Mouse (Mus musculus) CD4-positive helper T cell, adult 2 months (primary cell): ENCODE results near the gene Ddr2.
"Not testable (repeated sequence)": the region's sequence is repeated elsewhere in the genome, so short reads cannot be mapped to it uniquely, and the experiment has no call there.

Experiments used
- DNase-seq: peaks from one replicate; pipeline ENCODE4 v3.0.0-alpha.2; 2012; ENCODE audit warnings: low read depth, missing footprints, low spot score

Gene Ddr2

GRCm38 (mm10) chr1:170102814-170103213 is 7.7 kb downstream of the Ddr2 start:
- DNase-seq, result not testable (repeated sequence)

GRCm38 (mm10) chr1:170086631-170087030 is 23.9 kb downstream of the Ddr2 start:
- DNase-seq, result no peak

DNA sequence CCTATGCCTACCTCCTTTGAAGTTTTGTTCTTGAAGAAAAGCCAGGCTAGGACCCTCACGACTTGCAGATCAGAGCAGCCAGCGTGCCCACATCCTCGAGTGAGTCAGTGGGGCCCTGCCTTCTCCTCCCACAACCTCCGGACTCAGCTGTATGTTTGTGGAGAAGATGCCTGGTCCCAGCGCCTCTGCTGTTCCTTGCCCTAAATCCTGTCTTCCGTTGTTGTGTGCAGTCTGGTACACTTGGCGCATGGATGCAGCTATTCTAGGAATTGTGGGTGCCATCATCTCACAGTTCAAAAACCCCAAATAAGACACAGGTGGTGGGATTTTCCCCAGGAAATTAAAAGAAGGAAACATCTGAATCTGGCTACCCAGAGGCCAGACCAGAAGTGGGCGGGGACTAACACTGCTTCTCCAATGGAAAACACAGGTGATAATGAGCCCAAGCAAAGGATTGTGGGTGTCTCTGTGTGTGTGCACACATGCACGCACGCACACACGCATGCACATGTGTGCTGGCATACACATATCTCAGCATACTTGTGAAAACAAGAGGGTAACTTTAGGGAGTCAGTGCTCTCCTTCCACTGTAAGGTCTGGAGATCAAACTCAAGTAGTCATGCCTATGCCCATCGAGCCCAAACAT is 26.3 kb downstream of the Ddr2 start:
- no peak for DNase-seq

DNA sequence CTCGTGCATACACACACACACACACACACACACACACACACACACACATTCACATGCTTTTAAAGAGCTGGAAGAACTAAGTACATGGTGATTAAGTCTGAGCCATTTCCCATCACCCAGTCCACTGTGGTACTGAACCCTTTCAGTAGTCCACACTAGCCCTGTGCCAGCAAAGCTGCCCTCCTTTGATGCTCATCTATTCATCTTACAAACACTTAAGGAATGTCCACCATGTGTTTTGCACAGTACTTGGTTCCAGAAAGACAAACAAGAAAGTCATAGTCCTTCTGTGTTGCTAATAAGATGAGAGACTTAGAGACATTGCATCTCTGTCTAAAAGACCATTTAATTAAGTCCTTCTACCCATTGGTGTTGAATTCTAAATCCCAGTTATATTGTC is 29.7 kb downstream of the Ddr2 start:
- DNase-seq, result no peak

DNA sequence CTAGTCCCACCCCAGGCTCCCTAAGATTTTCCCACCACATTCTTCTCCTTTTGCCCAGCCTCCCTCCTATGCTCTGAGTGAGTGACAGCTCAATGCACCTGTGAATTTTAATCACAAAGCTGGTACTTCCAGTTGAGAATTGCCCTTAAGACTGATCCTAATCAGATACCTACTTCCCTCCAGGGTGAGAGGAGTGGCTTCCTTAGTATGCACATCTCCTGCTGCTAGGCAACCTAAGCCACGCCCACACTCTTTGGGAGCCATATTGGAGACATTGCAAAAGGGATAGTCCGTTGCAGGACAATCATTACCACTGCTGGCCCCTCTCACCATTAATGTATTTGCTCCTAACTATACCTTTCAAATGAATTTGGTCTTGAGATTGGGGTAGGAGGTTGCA is 31.1 kb downstream of the Ddr2 start:
- DNase-seq, result no peak

GRCm38 (mm10) chr1:170076339-170076738 is 34.2 kb downstream of the Ddr2 start:
- DNase-seq, result no peak

GRCm38 (mm10) chr1:170073768-170074167 is 36.8 kb downstream of the Ddr2 start:
- no peak for DNase-seq

DNA sequence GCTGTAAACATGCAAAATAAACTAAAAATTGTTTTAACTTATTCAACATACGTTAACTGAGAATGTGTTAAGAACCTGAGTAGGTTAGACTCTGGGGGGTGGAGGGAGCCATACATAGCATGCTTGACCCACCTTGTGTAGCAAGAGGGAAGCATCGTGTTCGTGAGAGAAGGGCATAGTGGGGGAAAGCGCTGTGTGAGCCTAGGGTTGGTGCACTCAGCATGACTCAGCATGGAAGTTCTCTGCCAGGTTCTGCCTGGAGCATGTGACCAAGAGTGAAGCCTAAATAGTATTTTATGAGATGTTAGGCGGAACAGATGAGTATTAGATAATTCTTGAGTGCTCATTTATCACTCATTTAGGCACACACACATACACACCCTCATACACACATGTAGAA is 41.4 kb downstream of the Ddr2 start:
- no peak for DNase-seq

DNA sequence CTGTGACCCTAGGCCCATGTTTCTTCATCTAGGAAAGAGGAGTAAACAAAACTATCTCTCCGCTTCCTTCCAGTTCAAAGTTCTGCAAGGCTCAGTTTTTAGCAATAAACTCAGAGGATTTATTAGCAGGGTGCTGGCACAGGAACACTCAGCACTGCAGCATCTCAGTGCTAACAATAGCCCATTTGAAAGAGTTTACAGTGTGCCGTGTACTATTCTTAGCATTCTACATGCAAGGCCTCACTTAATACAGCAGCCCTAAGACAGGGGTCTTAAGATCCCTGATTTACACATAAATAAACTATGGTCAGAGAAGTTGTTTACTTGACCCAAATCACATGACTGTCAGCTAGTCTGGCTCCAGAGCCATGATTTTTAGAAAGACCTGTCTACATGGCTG is 44.6 kb downstream of the Ddr2 start:
- DNase-seq, result no peak

GRCm38 (mm10) chr1:170065009-170065408 is 45.6 kb downstream of the Ddr2 start:
- DNase-seq, result no peak

DNA sequence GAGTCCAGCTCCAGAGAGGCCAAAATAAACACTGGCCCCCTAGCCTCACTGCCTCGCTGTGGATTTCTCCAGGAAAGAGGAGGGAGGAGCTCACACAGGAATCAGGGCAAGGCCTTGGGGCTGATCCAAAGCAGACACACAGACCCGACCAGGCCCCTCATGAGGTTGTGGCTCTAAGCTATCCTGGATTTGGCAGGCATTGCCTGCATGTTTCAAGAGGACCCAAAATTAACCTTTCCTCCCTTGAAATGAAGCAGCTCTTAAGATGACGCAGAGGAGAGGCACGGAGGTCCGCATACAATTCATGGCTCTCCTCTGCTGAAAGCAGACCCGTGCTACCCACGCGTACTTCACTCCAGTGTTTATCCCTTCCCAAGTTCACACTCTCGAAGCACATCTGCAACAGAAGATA is 46.5 kb downstream of the Ddr2 start:
- DNase-seq, result no peak

DNA sequence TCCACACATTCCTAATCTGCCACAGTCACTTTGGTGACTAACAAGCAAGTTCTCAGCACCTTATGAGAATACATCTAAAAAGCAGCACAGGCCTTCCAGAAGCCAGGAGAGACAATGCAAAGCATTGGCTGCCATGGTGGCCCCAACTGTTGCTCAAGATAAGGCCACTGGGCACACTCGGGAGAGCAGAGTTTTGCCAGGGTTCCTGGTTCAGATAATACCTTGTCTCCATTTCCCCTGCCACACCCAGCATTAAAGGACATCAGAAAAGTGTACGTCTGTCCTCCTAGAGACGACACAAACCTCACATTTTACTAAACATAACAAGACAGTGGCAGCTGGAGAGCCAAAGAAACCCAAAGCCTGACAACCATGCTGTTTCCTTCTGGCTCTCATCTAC is 50.3 kb downstream of the Ddr2 start:
- no peak for DNase-seq

GRCm38 (mm10) chr1:170059347-170059746 is 51.2 kb downstream of the Ddr2 start:
- DNase-seq, result no peak

- DNase-seq, result no peak
These were observed 52.5 kb downstream of the Ddr2 start for GRCm38 (mm10) chr1:170058051-170058450.

GRCm38 (mm10) chr1:170057607-170058006 is 53.0 kb downstream of the Ddr2 start:
- no peak for DNase-seq

- DNase-seq, result no peak
These were observed 53.6 kb downstream of the Ddr2 start for GRCm38 (mm10) chr1:170056921-170057320.

- DNase-seq, result no peak
These were observed 54.3 kb downstream of the Ddr2 start for GRCm38 (mm10) chr1:170056214-170056613.

DNA sequence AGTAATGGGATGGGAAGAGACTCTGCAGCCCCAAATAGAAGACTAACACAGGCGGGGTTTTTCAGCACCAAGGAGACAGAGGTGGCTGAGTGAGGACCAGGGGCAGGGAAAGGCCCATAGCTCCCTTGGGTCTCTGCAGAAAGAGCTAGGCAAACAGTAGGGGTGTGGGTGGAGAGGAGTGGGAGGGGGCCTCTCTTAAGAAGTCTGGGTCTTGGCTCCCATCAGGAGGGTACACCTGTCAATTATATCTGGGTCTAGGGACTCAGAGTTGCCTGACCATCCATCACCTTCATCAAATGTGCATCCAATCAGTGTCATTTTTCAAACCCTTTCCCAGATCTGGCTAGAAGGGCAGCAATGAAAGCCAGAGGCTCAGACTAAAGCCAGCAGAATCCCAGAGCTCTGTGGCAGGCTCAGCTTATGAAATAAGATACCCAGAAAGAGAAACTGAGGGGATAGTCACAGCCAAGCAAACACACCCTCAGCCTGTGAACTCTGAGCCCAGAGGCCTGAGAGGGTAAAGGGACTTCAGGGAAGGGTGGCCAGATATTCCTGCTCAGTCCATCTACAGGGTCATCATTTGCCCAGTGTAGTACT is 58.0 kb downstream of the Ddr2 start:
- DNase-seq, result no peak

GRCm38 (mm10) chr1:170051631-170052177 is 58.9 kb downstream of the Ddr2 start:
- DNase-seq, result no peak

DNA sequence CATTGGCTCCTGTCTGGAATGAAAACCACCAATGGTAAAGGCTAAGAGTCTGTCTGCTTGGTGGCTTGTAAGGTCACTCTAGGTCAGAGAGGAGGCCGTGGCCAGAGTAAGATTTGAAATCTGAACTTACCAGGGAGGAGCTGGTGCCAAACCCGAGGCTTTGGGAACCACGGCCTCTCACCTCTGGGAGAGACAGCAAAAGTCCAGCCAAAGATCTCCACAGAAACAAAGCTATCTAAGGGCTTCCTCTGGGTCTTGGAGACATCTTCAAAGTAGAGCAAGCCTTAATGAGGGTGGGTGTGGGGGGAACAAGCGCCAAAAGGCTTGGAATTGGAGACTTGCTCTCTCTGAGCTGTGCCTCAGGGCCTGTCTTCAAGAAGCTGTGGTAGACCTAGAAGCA is 62.1 kb downstream of the Ddr2 start:
- DNase-seq, result no peak

DNA sequence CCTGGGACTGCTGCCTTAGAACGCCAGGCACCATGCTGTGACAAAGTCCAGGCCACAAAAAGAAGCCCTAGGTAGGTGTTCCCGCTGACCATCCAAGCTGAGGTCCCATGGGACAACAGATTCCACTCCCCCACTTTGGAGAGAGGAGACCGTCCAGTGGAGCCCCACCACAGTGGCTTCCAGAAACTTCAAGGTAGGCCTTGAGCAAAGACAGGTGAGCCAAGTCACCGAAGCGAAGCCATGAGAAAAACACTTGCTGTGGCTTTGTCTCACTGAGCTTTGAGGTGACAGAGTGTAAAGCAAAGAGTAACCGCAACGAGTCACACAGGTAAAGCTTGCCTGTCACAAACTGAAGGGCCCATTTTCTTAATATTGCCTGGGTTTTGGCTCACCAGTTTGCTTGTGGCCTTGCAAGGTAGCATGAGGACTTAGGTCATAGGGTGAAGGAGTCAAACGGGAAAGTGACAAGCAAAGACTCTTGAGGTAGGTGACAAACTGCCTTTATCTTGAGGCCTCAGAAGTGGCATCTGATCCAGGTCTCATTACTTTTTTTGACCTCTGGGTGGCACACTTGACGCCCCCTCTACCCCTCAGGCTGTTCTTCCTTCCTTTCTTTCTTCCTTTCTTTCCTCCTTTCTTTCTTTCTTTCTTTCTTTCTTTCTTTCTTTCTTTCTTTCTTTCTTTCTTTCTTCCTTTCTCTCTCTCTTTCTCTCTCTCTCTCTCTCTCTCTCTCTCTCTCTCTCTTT is 65.7 kb downstream of the Ddr2 start:
- no peak for DNase-seq

DNA sequence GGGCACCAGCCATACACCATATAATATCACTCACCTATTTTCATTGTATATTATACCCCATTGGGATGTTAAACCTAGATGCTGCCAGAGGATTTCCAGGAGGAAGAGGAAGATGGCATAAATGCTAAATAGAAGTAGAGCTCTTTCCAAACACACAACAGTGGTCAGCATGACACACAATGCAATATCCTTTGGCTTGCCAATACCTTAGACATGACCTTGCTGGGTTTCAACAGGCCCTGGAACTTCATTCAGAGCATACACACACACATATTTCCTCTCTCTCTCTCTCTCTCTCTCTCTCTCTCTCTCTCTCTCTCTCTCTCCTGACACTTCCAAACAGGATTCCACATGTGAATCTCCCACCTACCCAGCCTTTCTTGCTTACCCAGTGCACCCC is 66.8 kb downstream of the Ddr2 start:
- DNase-seq, result no peak

DNA sequence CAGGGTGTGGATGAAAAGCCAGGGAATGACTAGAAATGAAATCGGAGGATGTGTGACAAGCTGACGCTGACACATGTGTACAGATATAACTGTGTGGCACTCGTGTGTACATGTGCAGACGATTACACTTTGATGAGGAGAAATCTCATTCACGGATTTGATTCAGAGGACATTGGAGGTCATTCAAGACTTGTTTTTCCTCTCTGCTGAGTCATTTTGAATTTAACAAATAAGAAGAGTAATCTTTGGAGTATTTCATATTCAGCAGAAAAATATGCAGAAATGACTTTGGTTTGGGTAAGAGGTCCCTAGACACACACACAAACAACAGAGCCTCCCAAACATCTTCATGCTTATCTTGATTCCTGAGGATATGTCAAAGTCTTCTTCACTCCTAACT is 67.6 kb downstream of the Ddr2 start:
- DNase-seq, result no peak
